Mouse (Mus musculus) testis, adult 2 months (tissue): ENCODE results near the gene Prim2.

ENCODE experiments used
- CTCF ChIP-seq: fragments of 200-500 bp; IDR thresholded peaks from 2 replicates; pipeline ENCODE4 v1.5.1; 2012; ENCODE audit warnings: low read depth, mild to moderate bottlenecking, inconsistent platforms, low read length, moderate library complexity; ENCODE audit not compliant: control insufficient read depth, insufficient read depth, insufficient replicate concordance
- POLR2A ChIP-seq: fragments of 200-500 bp; IDR thresholded peaks from 2 replicates; pipeline ENCODE4 v1.6.1; 2012; ENCODE audit warnings: low read depth, mild to moderate bottlenecking, inconsistent platforms, low read length, moderate library complexity; ENCODE audit not compliant: control insufficient read depth

- no peak for TF ChIP-seq POLR2A
- TF ChIP-seq CTCF = no peak
These were observed 48.0 kb upstream of the Prim2 start for GRCm38 (mm10) chr1:33717636-33718035.
